Mouse (Mus musculus) C2C12 (cell line): ENCODE results near the gene Gm3776. TPM values are rescaled to one million over a fixed set of nuclear protein-coding genes. Genes with fewer than 3 reads are reported as not detected.
"Not testable (repeated sequence)": the region's sequence is repeated elsewhere in the genome, so short reads cannot be mapped to it uniquely, and the experiment has no call there.

Source experiments
- H3K27me3 ChIP-seq: one replicate; pipeline ENCODE4 v1.6.1; 2011; ENCODE audit not compliant: control insufficient read depth, insufficient read depth, insufficient read length
- H3K36me3 ChIP-seq: one replicate; pipeline ENCODE4 v1.6.1; 2011; ENCODE audit not compliant: control insufficient read depth, insufficient read depth
- H3K4me3 ChIP-seq: one replicate; pipeline ENCODE4 v1.5.1; 2011; ENCODE audit warnings: mild to moderate bottlenecking, control low read depth; ENCODE audit not compliant: poor library complexity, insufficient read depth, severe bottlenecking
- H3K79me2 ChIP-seq: one replicate; pipeline ENCODE4 v1.6.1; 2011; ENCODE audit not compliant: control insufficient read depth, insufficient read depth
- H3K79me3 ChIP-seq: one replicate; pipeline ENCODE4 v1.6.1; 2011; ENCODE audit warnings: low read depth, control low read depth
- H3ac ChIP-seq: one replicate; pipeline ENCODE3; 2011; ENCODE audit warnings: low read depth; ENCODE audit not compliant: control insufficient read depth, insufficient read length
- CEBPB ChIP-seq: IDR thresholded peaks from one replicate; pipeline ENCODE4 v1.6.1; 2011; ENCODE audit warnings: low read depth, mild to moderate bottlenecking, control low read depth, moderate library complexity
- CTCF ChIP-seq: IDR thresholded peaks from one replicate; pipeline ENCODE4 v1.5.1; 2011; ENCODE audit not compliant: control insufficient read depth, insufficient read depth, insufficient read length
- FOSL1 ChIP-seq: IDR thresholded peaks from one replicate; pipeline ENCODE4 v1.8.0; 2011; ENCODE audit warnings: mild to moderate bottlenecking, low read length; ENCODE audit not compliant: poor library complexity, insufficient read depth, severe bottlenecking
- MAX ChIP-seq: IDR thresholded peaks from one replicate; pipeline ENCODE4 v1.6.1; 2011; ENCODE audit warnings: mild to moderate bottlenecking, control low read depth
- MYOD1 ChIP-seq: IDR thresholded peaks from one replicate; pipeline ENCODE4 v1.6.1; 2011; ENCODE audit warnings: low read depth; ENCODE audit not compliant: control insufficient read depth, insufficient read length
- MYOG ChIP-seq: IDR thresholded peaks from one replicate; pipeline ENCODE4 v1.6.1; 2011; ENCODE audit not compliant: control insufficient read depth, insufficient read length; ENCODE audit errors: extremely low read depth
- USF1 ChIP-seq: IDR thresholded peaks from one replicate; pipeline ENCODE4 v1.6.1; 2011; ENCODE audit warnings: low read depth, mild to moderate bottlenecking, control low read depth, moderate library complexity
- polyA plus RNA-seq: library from polyadenylated mRNA; unstranded; fragments of >200 nt; fragmentation: generic; extraction: Trizol; gene quantifications from one replicate; pipeline ENCODE4 v1.2.1, GENCODE M21; 2012; ENCODE audit warnings: missing spikeins

The Gm3776 gene
- polyA plus RNA-seq, 1 experiment: 0.76 TPM

DNA sequence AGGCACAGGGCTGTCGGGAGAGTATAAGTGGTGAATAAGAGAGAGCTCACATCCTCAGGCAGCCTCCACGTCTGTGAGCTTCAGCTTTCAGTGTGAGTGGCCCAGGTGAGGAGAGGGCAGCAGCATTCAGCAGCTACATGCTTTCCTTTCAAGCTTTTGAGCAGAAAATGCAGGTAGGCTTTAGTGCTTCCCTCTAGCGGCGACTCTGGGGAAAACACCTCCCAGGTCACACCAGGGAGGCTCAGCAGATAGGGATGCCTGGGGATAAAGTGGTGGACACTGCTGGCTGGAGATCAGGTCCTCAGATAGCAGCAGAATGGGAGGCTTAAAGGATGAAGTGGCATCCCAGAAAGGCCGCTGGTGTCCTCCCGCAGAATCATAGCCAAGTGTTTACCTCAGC, 39.2 kb downstream of the Gm3776 start:
- TF ChIP-seq CTCF: peak; percentile 37
- H3K4me3 ChIP-seq, H3K79me3 ChIP-seq, H3K36me3 ChIP-seq, H3K79me2 ChIP-seq, H3ac ChIP-seq, H3K27me3 ChIP-seq: not testable (repeated sequence)

- TF ChIP-seq USF1 (peak; percentile 72), MAX (no peak), MYOD1 (peak; percentile 32), CEBPB (peak; percentile 41)
- Histone ChIP-seq H3K79me3 (no peaks in the 10 kb centered on the region), H3ac (no peak overlapping the region), H3K4me3 (no peak overlapping the region), H3K79me2 (no peaks in the 10 kb centered on the region), H3K27me3 (no peaks in the 10 kb centered on the region), H3K36me3 (no peaks in the 10 kb centered on the region)
These were observed 41.3 kb downstream of the Gm3776 start for GRCm38 (mm10) chr9:78298232-78298631.

DNA sequence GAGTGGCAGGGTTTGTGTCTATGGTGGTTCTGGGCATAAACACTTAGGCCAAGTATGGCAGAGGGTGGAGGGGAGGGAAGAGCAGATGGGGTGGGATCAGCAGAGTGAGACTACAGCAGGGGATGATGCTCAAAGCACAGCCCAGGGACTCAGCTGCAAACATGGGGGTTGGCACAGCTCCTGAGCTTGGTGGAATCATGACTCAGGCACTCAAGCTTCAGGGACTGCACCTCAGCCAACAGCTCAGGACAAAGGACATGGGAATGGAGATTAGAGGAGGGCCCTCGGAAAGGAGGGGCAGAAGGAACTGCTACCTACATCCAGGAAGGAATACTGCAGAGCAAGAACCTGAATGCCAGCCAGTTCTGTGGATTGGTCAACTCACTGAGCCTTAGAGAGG, 42.2 kb downstream of the Gm3776 start:
- not testable (repeated sequence) for H3K4me3 ChIP-seq, H3K36me3 ChIP-seq, H3K79me3 ChIP-seq, H3K27me3 ChIP-seq, H3K79me2 ChIP-seq, H3ac ChIP-seq

DNA sequence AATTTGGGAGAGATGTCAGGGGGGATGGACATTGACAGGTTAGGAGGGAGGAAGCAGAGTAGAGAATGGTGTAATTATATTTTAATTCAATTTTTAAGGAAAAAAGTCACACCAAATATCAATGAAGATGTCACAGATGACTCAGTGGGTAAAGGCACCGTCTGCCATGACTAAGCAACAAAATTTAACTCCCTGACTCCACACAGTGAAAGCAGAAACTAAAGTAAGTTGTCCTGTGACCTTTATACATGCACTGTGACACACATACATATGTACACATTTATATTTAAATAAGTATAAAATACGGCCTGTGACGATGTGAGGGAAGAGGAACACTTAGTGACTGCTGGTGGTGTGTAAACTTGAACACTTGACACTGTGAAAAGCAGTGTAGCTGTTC, 51.2 kb downstream of the Gm3776 start:
- H3K36me3 ChIP-seq, H3K79me2 ChIP-seq, H3K79me3 ChIP-seq, H3K27me3 ChIP-seq, H3K4me3 ChIP-seq, H3ac ChIP-seq: not testable (repeated sequence)

DNA sequence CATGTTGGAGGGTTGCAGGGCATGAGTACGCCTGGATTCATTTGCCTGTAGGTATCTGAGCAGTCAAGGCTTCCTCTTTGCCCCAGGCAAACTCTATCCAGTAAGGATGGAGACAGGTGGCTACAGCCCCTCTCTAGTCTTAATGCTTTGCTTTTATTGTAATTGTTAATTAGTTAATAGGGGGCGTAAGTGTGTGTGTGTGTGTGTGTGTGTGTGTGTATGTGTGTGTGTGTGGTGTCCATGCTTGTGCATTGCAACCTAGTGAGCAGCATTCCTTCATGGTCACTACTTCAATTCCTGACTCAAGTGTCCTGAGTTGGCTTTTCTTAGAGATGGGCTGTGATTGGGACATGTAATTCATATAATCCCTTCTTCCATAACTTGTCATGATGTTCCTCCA, 57.8 kb downstream of the Gm3776 start, which contains the start of gene Omt2a:
Gene Omt2a, minus strand, starts transcription at position 101 of the 400 bp plus-strand sequence.
- Histone ChIP-seq H3K27me3 (no peaks in the 10 kb centered on the region), H3K4me3 (no peak within 1 kb of the TSS), H3K36me3 (no peaks in the 10 kb centered on the region), H3K79me3 (no peaks in the 10 kb centered on the region), H3K79me2 (no peaks in the 10 kb centered on the region), H3ac (no peak within 1 kb of the TSS)
- TF ChIP-seq CEBPB: no peak
- TF ChIP-seq MYOD1: no peak
- no peak for TF ChIP-seq CTCF
- no peak for TF ChIP-seq MAX
- TF ChIP-seq USF1: no peak
- TF ChIP-seq MYOG: no peak
- no peak for TF ChIP-seq FOSL1

Other genes with a start within 250 kb of the Gm3776 start
- gene Gcm1, start 205.2 kb upstream of the Gm3776 start, polyA plus RNA-seq: not detected
- gene Fbxo9, start 148.1 kb upstream of the Gm3776 start, polyA plus RNA-seq: 17.2 TPM
- gene Ick, start 147.9 kb upstream of the Gm3776 start, polyA plus RNA-seq: 6.5 TPM
- gene Gsta4, start 74.4 kb upstream of the Gm3776 start, polyA plus RNA-seq: 102 TPM
- 5.2 TPM for gene Gsta1, start 26.5 kb upstream of the Gm3776 start, polyA plus RNA-seq
- gene Gm10639, start 32.8 kb downstream of the Gm3776 start, polyA plus RNA-seq: 0.33 TPM
- gene Omt2a, start 57.7 kb downstream of the Gm3776 start, polyA plus RNA-seq: not detected
- not detected for gene Omt2b, start 70.5 kb downstream of the Gm3776 start, polyA plus RNA-seq
- gene Gsta2, start 98.7 kb downstream of the Gm3776 start, polyA plus RNA-seq: 0.09 TPM
- gene Dppa5a, start 111.0 kb downstream of the Gm3776 start, polyA plus RNA-seq: 0.34 TPM
- 0.02 TPM for gene Ooep, start 121.6 kb downstream of the Gm3776 start, polyA plus RNA-seq
- not detected for gene Ddx43, start 138.6 kb downstream of the Gm3776 start, polyA plus RNA-seq
- 1.8 TPM for gene Cgas, start 186.1 kb downstream of the Gm3776 start, polyA plus RNA-seq
- gene Mto1, start 191.1 kb downstream of the Gm3776 start, polyA plus RNA-seq: 11.2 TPM
- gene Gm17324, start 191.7 kb downstream of the Gm3776 start, polyA plus RNA-seq: not detected
- gene Eef1a1, start 232.0 kb downstream of the Gm3776 start, polyA plus RNA-seq: 7,691 TPM